Mouse (Mus musculus) stomach, embryonic 14.5 days (tissue): Measurements from ENCODE around the gene Acp6. TPM values are rescaled to one million over a fixed set of nuclear protein-coding genes. Genes with fewer than 3 reads are reported as not detected.

ENCODE experiments used
- ATAC-seq: fragments of 200-750 bp; cut with Nextera tagmentation; 2 replicates; pipeline ENCODE4 v1.8.0; 2017; ENCODE audit warnings: low read depth, moderate TSS enrichment; ENCODE audit not compliant: insufficient number of reproducible peaks, insufficient read depth, low FRiP score
- H3K27ac ChIP-seq: fragments of 300-500 bp; sonication (generic); 2 replicates; pipeline ENCODE4 v1.5.1; 2014; ENCODE audit warnings: mild to moderate bottlenecking, low read length, moderate library complexity, mixed read lengths
- H3K27me3 ChIP-seq: fragments of 300-500 bp; sonication (generic); 2 replicates; pipeline ENCODE4 v1.6.1; 2014; ENCODE audit warnings: low read length, control low read depth, mixed read lengths; ENCODE audit not compliant: control insufficient read depth, insufficient read depth
- H3K36me3 ChIP-seq: fragments of 300-500 bp; sonication (generic); 2 replicates; pipeline ENCODE4 v1.6.1; 2014; ENCODE audit warnings: mild to moderate bottlenecking, control low read depth, low read length, moderate library complexity, mixed read lengths; ENCODE audit not compliant: control insufficient read depth, insufficient read depth
- H3K4me1 ChIP-seq: fragments of 300-500 bp; sonication (generic); 2 replicates; pipeline ENCODE4 v1.6.1; 2014; ENCODE audit warnings: low read length, control low read depth, mixed read lengths; ENCODE audit not compliant: control insufficient read depth, insufficient read depth
- H3K4me2 ChIP-seq: fragments of 300-500 bp; sonication (generic); replicated peaks from 2 replicates; pipeline ENCODE4 v1.6.1; 2014; ENCODE audit warnings: low read depth, low read length, control low read depth
- H3K4me3 ChIP-seq: fragments of 300-500 bp; sonication (generic); 2 replicates; pipeline ENCODE4 v1.5.1; 2014; ENCODE audit warnings: low read depth, low read length, control low read depth
- H3K9ac ChIP-seq: fragments of 300-500 bp; sonication (generic); replicated peaks from 2 replicates; pipeline ENCODE4 v1.6.1; 2014; ENCODE audit warnings: low read depth, mild to moderate bottlenecking, control low read depth, low read length, moderate library complexity, mixed read lengths
- H3K9me3 ChIP-seq: fragments of 300-500 bp; sonication (generic); 2 replicates; pipeline ENCODE4 v1.6.1; 2016; ENCODE audit warnings: low read depth, low read length, control low read depth; ENCODE audit not compliant: control insufficient read depth
- WGBS: fragments of 180-500 bp; shearing (Covaris S2); extraction: QIAGEN DNeasy Blood & Tissue Kit; methylation state at CpG from one replicate; pipeline ENCODE4 v1.1.7; 2014; 5-methylcytosine and 5-hydroxymethylcytosine counted together
- polyA plus RNA-seq: library from polyadenylated mRNA; unstranded; fragments of >200 nt; fragmentation: Nextera tagmentation; extraction: Ambion mirVana; gene quantifications from 2 replicates; pipeline ENCODE4 v1.2.1, GENCODE M21; 2014

Acp6 gene
- polyA plus RNA-seq, 1 experiment from 2014 or later, result 48.4 TPM

- Histone ChIP-seq H3K27ac (no peak overlapping the region), H3K27me3 (no peaks in the 10 kb centered on the region), H3K9ac (no peak overlapping the region), H3K4me3 (peak overlapping the region; percentile 82; the same call in 1 of the 2 replicates), H3K4me1 (peaks cover 4% of the 10 kb centered on the region; the same call in 1 of the 2 replicates), H3K36me3 (no peaks in the 10 kb centered on the region), H3K9me3 (no peaks in the 10 kb centered on the region), H3K4me2 (peak overlapping the region; percentile 65; the same call in 1 of the 2 replicates)
- no peak for ATAC-seq
- 89% methylated on average over 1 of the region's 1 CpGs for WGBS
These were observed 1.3 kb upstream of the Acp6 start for GRCm38 (mm10) chr3:97157308-97157707.

- Histone ChIP-seq H3K9me3 (no peaks in the 10 kb centered on the region), H3K4me2 (peak overlapping the region; percentile 65), H3K36me3 (no peaks in the 10 kb centered on the region), H3K9ac (no peak overlapping the region), H3K27ac (peak overlapping the region; percentile 67), H3K27me3 (no peaks in the 10 kb centered on the region), H3K4me3 (peak overlapping the region; percentile 82), H3K4me1 (peaks cover 4% of the 10 kb centered on the region; the same call in 1 of the 2 replicates)
- 2% methylated on average over 17 of the region's 17 CpGs for WGBS
- ATAC-seq, result 0 out of 2 replicates have a peak, but pooled peaks have one; percentile 34
These were observed 498 bp upstream of the Acp6 start for GRCm38 (mm10) chr3:97157958-97158599.

GRCm38 (mm10) chr3:97159509-97159850, 903 bp downstream of the Acp6 start:
- peak overlapping the region; percentile 65 for H3K4me2 ChIP-seq
- no peaks in the 10 kb centered on the region for H3K36me3 ChIP-seq
- peak overlapping the region; percentile 82 for H3K4me3 ChIP-seq
- ATAC-seq, result no peak
- no peaks in the 10 kb centered on the region for H3K27me3 ChIP-seq
- 15% methylated on average over 6 of the region's 6 CpGs for WGBS
- H3K9me3 ChIP-seq, result no peaks in the 10 kb centered on the region
- H3K27ac ChIP-seq, result no peak overlapping the region
- peak overlapping the region; percentile 58; the same call in 1 of the 2 replicates for H3K9ac ChIP-seq
- H3K4me1 ChIP-seq, result peaks cover 4% of the 10 kb centered on the region; the same call in 1 of the 2 replicates

- ATAC-seq, result no peak
- no peaks in the 10 kb centered on the region for H3K36me3 ChIP-seq
- 78% methylated on average over 2 of the region's 2 CpGs for WGBS
- H3K4me3 ChIP-seq, result no peak overlapping the region
- no peak overlapping the region for H3K27ac ChIP-seq
- H3K27me3 ChIP-seq, result no peaks in the 10 kb centered on the region
- peak overlapping the region; percentile 65 for H3K4me2 ChIP-seq
- H3K4me1 ChIP-seq, result peaks cover 4% of the 10 kb centered on the region; the same call in 1 of the 2 replicates
- no peak overlapping the region for H3K9ac ChIP-seq
- no peaks in the 10 kb centered on the region for H3K9me3 ChIP-seq
These were observed 1.4 kb downstream of the Acp6 start for GRCm38 (mm10) chr3:97159986-97160385.

- 48% methylated on average over 10 of the region's 10 CpGs for WGBS
- no peak for ATAC-seq
- Histone ChIP-seq H3K9me3 (no peaks in the 10 kb centered on the region), H3K4me3 (no peak overlapping the region), H3K9ac (no peak overlapping the region), H3K27me3 (no peaks in the 10 kb centered on the region), H3K4me1 (peaks cover 4% of the 10 kb centered on the region; the same call in 1 of the 2 replicates), H3K36me3 (no peaks in the 10 kb centered on the region), H3K27ac (peak overlapping the region; percentile 48; the same call in 1 of the 2 replicates), H3K4me2 (no peak overlapping the region)
These were observed 2.3 kb downstream of the Acp6 start for GRCm38 (mm10) chr3:97160908-97161307.

GRCm38 (mm10) chr3:97161773-97162172, 3.2 kb downstream of the Acp6 start:
- Histone ChIP-seq H3K9ac (no peak overlapping the region), H3K9me3 (no peaks in the 10 kb centered on the region), H3K4me2 (no peak overlapping the region), H3K36me3 (no peaks in the 10 kb centered on the region), H3K4me3 (no peak overlapping the region), H3K27ac (no peak overlapping the region), H3K4me1 (peaks cover 4% of the 10 kb centered on the region; the same call in 1 of the 2 replicates), H3K27me3 (no peaks in the 10 kb centered on the region)
- no peak for ATAC-seq
- 70% methylated on average over 4 of the region's 4 CpGs for WGBS

- Histone ChIP-seq H3K4me2 (no peak overlapping the region), H3K9ac (no peak overlapping the region), H3K9me3 (no peaks in the 10 kb centered on the region), H3K36me3 (no peaks in the 10 kb centered on the region), H3K4me1 (peaks cover 4% of the 10 kb centered on the region; the same call in 1 of the 2 replicates), H3K27ac (no peak overlapping the region), H3K4me3 (no peak overlapping the region), H3K27me3 (no peaks in the 10 kb centered on the region)
- WGBS, result 70% methylated on average over 4 of the region's 4 CpGs
- no peak for ATAC-seq
These were observed 5.9 kb downstream of the Acp6 start for GRCm38 (mm10) chr3:97164477-97164876.

GRCm38 (mm10) chr3:97167126-97167525, 8.5 kb downstream of the Acp6 start:
- WGBS, result 76% methylated on average over 4 of the region's 4 CpGs
- Histone ChIP-seq H3K4me2 (no peak overlapping the region), H3K27ac (no peak overlapping the region), H3K4me3 (no peak overlapping the region), H3K4me1 (no peaks in the 10 kb centered on the region), H3K36me3 (no peaks in the 10 kb centered on the region; the same call in 1 of the 2 replicates), H3K9me3 (no peaks in the 10 kb centered on the region), H3K9ac (no peak overlapping the region), H3K27me3 (no peaks in the 10 kb centered on the region)
- ATAC-seq, result no peak
